Mouse (Mus musculus) WW6 (cell line): ENCODE measurements around the gene Gm5108.

Experiments used
- DNase-seq: peaks from one replicate; pipeline ENCODE4 v3.0.0-alpha.2; 2013; ENCODE audit warnings: low read depth, low spot score

The Gm5108 gene

DNA sequence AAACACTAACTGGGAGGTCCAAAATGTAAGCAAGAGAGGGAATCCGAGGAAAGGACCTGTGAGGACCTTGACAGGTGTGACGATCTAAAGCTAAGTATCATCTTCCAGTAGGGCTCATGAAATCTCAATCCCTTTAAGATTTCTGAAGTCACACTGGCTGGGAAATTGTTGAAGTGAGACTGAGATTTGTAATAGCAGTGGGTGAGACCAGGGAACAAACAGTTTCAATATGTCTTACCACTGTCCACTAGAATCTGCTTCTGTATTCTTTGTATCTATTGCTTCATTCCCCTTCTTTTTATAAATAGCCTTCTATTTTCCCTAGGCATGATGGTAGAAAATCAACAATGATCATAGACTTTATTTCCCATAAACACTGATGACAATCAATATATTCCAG lies 79.4 kb downstream of the Gm5108 start:
- no peak for DNase-seq
